Mouse (Mus musculus) heart, embryonic 12.5 days (tissue): Measurements from ENCODE around the gene Zfp981. TPM values are rescaled to one million over a fixed set of nuclear protein-coding genes. Genes with fewer than 3 reads are reported as not detected.
A peak's percentile ranks its signal among the peaks of the same experiment; 100 is the strongest.
"Not testable (repeated sequence)": the region's sequence is repeated elsewhere in the genome, so short reads cannot be mapped to it uniquely, and the experiment has no call there.

Source experiments
- ATAC-seq: fragments of 200-750 bp; cut with Nextera tagmentation; 2 replicates; pipeline ENCODE4 v1.8.0; 2017; ENCODE audit warnings: moderate TSS enrichment, moderate library complexity; ENCODE audit not compliant: insufficient number of reproducible peaks, low FRiP score
- H3K27ac ChIP-seq: fragments of 300-500 bp; sonication (generic); 2 replicates; pipeline ENCODE4 v1.5.1; 2016; ENCODE audit warnings: mild to moderate bottlenecking, moderate library complexity; ENCODE audit not compliant: poor library complexity, severe bottlenecking
- H3K27me3 ChIP-seq: fragments of 300-500 bp; sonication (generic); replicated peaks from 2 replicates; pipeline ENCODE4 v1.6.1; 2016; ENCODE audit warnings: mild to moderate bottlenecking, moderate library complexity
- H3K36me3 ChIP-seq: fragments of 300-500 bp; sonication (generic); 2 replicates; pipeline ENCODE4 v1.6.1; 2016; ENCODE audit warnings: mild to moderate bottlenecking, moderate library complexity
- H3K4me1 ChIP-seq: fragments of 300-500 bp; sonication (generic); replicated peaks from 2 replicates; pipeline ENCODE4 v1.6.1; 2016; ENCODE audit warnings: mild to moderate bottlenecking
- H3K4me2 ChIP-seq: fragments of 300-500 bp; sonication (generic); 2 replicates; pipeline ENCODE4 v1.6.1; 2016; ENCODE audit warnings: mild to moderate bottlenecking, moderate library complexity
- H3K4me3 ChIP-seq: fragments of 300-500 bp; sonication (generic); 2 replicates; pipeline ENCODE4 v1.5.1; 2016; ENCODE audit warnings: mild to moderate bottlenecking
- H3K9ac ChIP-seq: fragments of 300-500 bp; sonication (generic); 2 replicates; pipeline ENCODE4 v1.6.1; 2016; ENCODE audit warnings: mild to moderate bottlenecking, moderate library complexity
- H3K9me3 ChIP-seq: fragments of 300-500 bp; sonication (generic); replicated peaks from 2 replicates; pipeline ENCODE4 v1.6.1; 2016; ENCODE audit warnings: mild to moderate bottlenecking, moderate library complexity
- WGBS: fragments of 180-500 bp; shearing (Covaris S2); methylation state at CpG from one replicate; pipeline ENCODE4 v1.1.7; 2016; 5-methylcytosine and 5-hydroxymethylcytosine counted together
- polyA plus RNA-seq: library from polyadenylated mRNA; unstranded; fragments of >200 nt; fragmentation: Nextera tagmentation; extraction: Ambion mirVana; gene quantifications from 2 replicates; pipeline ENCODE4 v1.2.1, GENCODE M21; 2016

Gene Zfp981
- polyA plus RNA-seq, 1 experiment from 2014 or later = not detected

DNA sequence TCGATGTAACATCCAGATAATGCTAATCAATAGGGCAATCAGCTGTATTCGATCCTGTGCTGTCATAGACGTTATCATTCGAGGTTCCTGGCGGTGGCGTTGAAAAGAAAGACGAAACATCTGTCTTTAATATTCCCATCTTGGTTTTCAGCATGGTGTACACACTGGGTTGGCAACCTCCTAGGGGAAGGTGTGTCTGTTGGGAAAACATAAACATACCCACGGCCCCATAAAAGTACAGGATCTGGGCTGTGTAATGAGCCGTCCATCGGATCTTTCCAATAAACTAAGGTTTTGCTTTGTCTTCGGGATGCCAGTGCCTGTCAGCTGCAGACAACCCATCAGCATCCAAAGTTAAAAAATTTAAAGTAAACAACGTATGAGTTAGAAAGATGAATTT, 31.8 kb upstream of the Zfp981 start:
- WGBS = 85% methylated on average over 11 of the region's 12 CpGs
- not testable (repeated sequence) for H3K9ac ChIP-seq, H3K27me3 ChIP-seq, H3K4me3 ChIP-seq, H3K4me1 ChIP-seq, H3K27ac ChIP-seq, H3K4me2 ChIP-seq
- Histone ChIP-seq H3K36me3 (peaks cover 11% of the 10 kb centered on the region), H3K9me3 (peaks cover 20% of the 10 kb centered on the region)
- 0 out of 2 replicates have a peak, but pooled peaks have one; percentile 28 for ATAC-seq

DNA sequence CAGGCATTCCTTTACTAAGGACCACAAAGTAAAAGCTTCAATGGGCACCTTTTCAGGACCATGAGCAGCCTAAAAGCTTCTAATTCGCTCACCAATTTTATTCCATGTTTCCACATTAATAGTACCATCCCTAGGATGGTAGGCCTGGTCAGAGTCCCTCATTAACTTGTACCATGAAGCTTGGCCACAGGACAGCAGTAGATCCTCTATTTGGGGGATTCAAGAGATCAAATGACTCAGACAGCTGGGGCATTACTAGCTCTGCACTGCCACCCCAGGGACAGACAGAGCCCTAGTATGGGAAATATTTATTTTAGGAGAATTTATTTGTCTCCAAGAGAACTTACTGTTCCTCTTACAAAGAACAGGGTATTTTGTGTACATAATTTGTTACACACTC, 27.6 kb upstream of the Zfp981 start:
- not testable (repeated sequence) for H3K4me2 ChIP-seq, H3K27me3 ChIP-seq, H3K4me1 ChIP-seq, H3K4me3 ChIP-seq, H3K9ac ChIP-seq, H3K27ac ChIP-seq, H3K36me3 ChIP-seq
- WGBS = no CpG with 5 or more reads among the region's 1 CpGs
- peaks cover 39% of the 10 kb centered on the region for H3K9me3 ChIP-seq
- 0 out of 2 replicates have a peak, but pooled peaks have one; percentile 30 for ATAC-seq

DNA sequence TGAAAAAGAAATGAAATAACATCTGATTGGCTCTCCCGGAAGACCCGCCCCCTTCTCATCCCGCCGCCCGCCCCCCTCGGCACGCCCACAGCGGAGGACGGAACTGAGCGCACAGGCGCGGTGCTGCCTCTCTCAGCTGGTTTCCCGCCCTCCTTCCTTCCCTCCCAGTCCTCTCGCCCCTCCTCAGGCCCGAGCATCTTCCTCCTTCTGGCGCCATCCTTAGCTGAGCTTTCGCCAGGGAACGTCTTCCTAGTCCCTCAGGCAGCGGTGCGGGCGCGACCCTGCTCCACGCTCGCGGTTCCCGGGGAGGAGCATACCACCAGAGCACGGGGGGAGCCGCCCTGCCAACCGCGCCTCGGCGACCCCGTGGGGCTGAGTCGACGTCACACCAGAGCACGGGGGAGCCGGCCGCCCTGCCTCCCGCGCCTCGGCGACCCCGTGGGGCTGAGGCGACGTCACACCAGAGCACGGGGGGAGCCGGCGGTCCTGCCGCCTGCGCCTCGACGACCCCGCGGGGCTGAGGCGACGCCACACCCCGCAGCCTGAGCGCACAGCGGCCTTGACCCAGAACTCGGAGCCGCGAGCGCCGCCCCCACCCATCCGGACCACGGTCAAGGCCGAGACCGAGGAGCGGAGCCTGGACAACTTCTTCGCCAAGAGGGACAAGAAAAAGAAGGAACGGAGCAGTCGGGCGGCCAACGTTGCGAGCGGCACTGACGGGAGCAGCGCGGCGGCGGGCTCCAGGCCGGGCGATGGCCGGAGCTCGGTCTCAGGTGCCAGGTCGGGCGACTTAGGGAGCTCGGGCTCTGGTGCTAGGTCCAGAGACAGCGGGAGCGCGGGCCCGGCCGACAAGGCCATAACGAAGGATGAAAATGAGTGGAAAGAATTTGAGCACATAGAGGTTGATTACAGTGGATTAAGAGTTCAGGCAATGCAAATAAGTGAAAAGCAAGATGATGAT, 26.8 kb upstream of the Zfp981 start:
- H3K9ac ChIP-seq, H3K4me1 ChIP-seq, H3K36me3 ChIP-seq, H3K27me3 ChIP-seq, H3K4me3 ChIP-seq, H3K27ac ChIP-seq, H3K4me2 ChIP-seq: not testable (repeated sequence)
- 45% methylated on average over 74 of the region's 94 CpGs for WGBS
- peak; percentile 83 for ATAC-seq
- peaks cover 33% of the 10 kb centered on the region for H3K9me3 ChIP-seq

DNA sequence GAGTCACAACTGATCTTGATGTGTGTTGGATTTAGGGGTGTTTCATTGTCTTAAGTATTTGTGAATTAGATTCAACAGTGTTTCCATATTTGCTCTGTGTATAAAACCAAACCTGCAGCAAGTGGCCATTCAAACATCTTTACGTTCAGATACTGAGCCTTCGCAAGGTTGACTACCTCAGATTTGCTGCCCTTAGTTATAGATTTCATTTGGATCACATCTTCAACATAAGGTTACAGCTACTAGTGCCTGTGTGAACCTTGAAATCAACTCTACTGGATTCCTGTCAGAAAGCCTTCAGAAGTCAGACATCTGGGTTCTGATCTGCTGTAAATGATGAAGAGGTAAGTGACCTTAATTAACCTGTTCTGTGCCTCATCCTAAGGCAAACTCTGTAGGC, 25.6 kb upstream of the Zfp981 start:
- peaks cover 39% of the 10 kb centered on the region for H3K9me3 ChIP-seq

DNA sequence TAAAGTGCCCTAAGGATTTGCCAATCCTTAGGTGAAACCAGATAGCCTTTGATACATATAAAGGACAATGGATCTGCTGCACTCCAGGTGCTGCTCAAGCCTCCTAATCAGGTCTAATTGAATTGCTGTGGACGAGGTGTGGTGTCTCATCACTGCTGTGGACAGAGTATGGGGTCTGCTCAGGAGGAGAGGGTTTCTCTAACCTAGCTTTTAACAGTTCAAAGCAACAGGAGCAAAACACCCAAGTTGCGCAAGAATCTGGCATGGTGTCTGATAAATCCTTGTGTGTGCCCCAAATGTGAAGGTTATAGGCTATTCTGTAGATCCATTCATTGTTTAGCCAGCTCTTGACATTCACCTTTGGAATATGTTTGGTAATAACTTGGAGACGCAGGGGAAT, 24.9 kb upstream of the Zfp981 start:
- not testable (repeated sequence) for ATAC-seq
- WGBS = 72% methylated on average over 3 of the region's 3 CpGs
- peaks cover 43% of the 10 kb centered on the region for H3K9me3 ChIP-seq

More for the DNA sequence above, 25.6 kb upstream of the Zfp981 start:
- not testable (repeated sequence) for H3K4me3 ChIP-seq, H3K27me3 ChIP-seq, H3K4me1 ChIP-seq, ATAC-seq, H3K4me2 ChIP-seq, H3K9ac ChIP-seq, H3K36me3 ChIP-seq, H3K27ac ChIP-seq
- 88% methylated on average over 2 of the region's 2 CpGs for WGBS

DNA sequence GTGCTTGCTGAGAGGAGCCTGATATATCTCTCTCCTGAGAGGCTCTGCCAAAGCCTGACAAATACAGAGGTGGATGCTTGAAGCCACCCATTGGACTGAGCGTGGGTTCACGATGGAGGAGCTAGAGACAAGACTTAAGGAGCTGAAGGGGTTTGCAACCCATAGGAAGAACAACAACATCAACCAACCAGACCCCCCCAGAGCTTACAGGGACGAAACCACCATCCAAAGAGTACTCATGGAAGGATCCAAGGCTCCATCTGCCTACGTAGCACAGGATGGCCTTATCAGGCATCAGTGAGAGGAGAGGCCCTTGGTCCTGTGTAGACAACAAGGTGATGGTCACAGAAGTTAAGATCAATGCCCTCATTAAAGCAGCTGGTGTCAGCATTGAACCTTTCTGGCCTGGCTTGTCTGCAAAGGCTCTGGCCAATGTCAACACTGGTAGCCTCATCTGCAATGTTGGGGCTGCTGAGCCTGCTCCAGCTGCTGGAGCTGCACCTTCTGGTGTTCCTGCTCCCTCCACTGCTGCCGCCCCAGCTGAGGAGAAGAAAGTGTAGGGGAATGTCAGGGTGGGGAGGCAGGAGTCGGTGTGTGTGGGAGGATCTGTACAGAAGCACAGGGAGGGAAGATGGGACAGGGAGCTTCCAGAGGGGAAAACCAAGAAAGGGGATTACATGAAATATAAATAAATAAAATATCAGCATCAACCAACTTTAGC, 21.3 kb upstream of the Zfp981 start:
- WGBS = 66% methylated on average over 6 of the region's 6 CpGs
- H3K4me2 ChIP-seq, H3K9ac ChIP-seq, H3K4me1 ChIP-seq, H3K36me3 ChIP-seq, H3K4me3 ChIP-seq, H3K27me3 ChIP-seq, H3K27ac ChIP-seq: not testable (repeated sequence)
- peak; percentile 20 for ATAC-seq
- peaks cover 68% of the 10 kb centered on the region for H3K9me3 ChIP-seq

More for the DNA sequence above, 24.9 kb upstream of the Zfp981 start:
- not testable (repeated sequence) for H3K4me2 ChIP-seq, H3K27ac ChIP-seq, H3K9ac ChIP-seq, H3K36me3 ChIP-seq, H3K4me1 ChIP-seq, H3K27me3 ChIP-seq, H3K4me3 ChIP-seq

DNA sequence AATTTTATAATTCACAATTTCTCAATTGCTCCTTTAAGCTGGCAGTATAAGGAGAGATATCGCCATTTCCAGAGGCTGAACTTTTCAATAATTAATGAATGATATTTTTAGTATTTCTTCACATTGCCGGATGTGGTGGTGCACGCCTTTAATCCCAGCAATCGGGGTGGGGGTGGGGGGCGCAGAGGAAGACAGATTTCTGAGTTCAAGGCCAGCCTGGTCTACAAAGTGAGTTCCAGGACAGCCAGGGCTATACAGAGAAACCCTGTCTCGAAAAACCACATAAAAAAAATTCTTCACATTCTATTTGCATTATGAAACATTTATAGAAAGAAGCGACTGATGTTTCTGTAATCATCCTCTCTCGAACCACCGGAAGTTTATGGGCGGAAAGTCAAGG, 19.3 kb upstream of the Zfp981 start:
- not testable (repeated sequence) for H3K4me2 ChIP-seq, H3K27me3 ChIP-seq, H3K4me1 ChIP-seq, H3K36me3 ChIP-seq, H3K4me3 ChIP-seq, H3K27ac ChIP-seq, H3K9ac ChIP-seq
- 78% methylated on average over 10 of the region's 10 CpGs for WGBS
- peaks cover 58% of the 10 kb centered on the region for H3K9me3 ChIP-seq
- peak; percentile 27; the same call in 1 of the 2 replicates for ATAC-seq

DNA sequence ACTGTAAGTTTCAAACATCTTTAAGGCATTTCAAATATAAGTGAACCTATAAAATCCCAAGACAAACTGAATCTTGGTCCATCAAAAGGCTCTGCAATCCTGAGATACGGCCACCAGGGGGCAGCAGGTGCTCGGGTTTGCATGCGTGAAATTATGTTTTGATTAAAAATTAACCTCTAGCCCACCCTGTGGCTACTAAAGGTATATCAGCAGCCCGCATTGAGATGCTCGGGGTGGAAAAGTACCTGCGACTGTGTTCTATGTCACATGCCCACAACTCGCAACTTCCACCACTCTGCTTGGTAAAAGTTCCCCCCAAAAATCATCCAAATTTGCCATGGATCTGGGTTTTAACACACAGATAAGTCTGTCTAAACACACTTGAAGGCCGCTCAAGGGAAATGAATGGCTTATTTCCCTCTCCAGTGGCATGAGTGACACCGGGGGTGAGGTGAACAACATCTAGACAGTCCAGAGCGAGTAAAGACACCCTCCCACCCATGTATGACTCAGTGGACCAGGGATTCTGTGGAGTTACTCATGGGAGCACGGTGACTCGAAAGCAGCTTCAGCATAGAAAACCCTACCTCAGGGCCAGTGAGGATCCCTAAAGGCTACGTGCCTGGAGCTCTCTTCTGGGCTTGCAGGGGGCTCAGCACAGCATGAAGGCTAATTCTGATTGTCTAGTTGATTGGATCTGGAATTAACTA, 18.1 kb upstream of the Zfp981 start:
- H3K9me3 ChIP-seq = peaks cover 58% of the 10 kb centered on the region

DNA sequence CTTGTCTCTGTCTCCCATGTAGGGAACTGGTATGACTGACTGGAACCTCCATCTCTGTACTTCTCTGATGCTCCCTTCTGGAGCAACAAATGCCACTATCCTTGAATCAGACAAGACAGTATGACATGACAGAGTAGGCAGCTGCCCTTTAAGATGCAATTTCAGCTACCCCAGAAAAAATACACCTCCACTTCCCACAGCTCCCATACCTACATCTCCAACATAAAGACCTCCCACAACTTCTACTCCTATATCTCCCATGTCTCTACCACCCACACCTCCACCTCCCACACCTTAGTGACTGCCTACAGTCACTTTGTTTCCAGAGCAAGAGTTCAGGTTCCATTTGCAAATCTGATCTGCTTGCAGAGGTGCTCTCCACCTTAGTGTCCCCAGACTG, 17.2 kb upstream of the Zfp981 start:
- H3K9me3 ChIP-seq = peaks cover 62% of the 10 kb centered on the region
- not testable (repeated sequence) for H3K27me3 ChIP-seq, H3K9ac ChIP-seq, H3K4me1 ChIP-seq, H3K27ac ChIP-seq, H3K36me3 ChIP-seq, H3K4me3 ChIP-seq, H3K4me2 ChIP-seq, ATAC-seq

More for the DNA sequence above, 18.1 kb upstream of the Zfp981 start:
- H3K4me1 ChIP-seq, H3K27me3 ChIP-seq, H3K36me3 ChIP-seq, H3K4me3 ChIP-seq, H3K9ac ChIP-seq, H3K4me2 ChIP-seq, H3K27ac ChIP-seq: not testable (repeated sequence)
- ATAC-seq = peak; percentile 38
- WGBS = 66% methylated on average over 13 of the region's 13 CpGs

DNA sequence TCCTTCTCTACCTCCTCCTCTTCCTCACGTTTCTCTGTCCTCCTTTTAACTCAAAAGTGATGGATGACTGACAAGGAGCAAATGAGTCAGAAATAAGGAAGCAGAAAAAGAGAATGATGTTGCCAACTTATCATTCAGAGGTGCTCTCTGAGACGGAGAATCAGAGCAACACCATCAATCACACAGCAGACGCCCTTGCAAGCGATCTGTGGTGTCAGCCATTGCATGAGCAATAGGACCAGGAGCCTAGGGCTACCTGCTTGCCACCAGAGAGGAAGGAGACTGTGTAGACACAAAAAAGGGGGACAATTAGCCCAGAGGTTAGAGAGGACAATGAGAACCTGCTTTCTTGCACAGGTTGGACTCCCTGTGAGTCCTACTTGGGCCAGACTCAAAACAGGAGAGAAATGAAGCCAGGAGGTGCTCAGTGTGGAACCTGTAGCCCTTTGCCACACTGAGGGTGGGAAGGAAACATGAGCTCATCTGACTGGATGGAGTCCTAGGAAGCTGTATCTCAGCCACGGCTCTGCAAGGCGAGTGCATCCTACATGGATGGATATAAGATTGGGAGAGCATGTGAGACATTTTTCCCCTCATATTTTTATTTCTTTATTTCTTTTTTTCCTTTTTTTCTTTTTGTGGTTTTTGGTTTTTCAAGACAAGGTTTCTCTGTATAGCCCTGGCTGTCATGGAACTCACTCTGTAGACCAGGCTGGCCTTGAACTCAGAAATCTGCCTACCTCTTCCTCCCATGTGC, 16.5 kb upstream of the Zfp981 start:
- not testable (repeated sequence) for H3K4me1 ChIP-seq, H3K27me3 ChIP-seq, H3K27ac ChIP-seq, H3K4me2 ChIP-seq, H3K4me3 ChIP-seq, H3K9ac ChIP-seq, H3K36me3 ChIP-seq, ATAC-seq
- 61% methylated on average over 6 of the region's 6 CpGs for WGBS
- peaks cover 60% of the 10 kb centered on the region for H3K9me3 ChIP-seq
